Mouse (Mus musculus) frontal cortex, adult (tissue): ENCODE data around the gene Selenop.
A peak's percentile ranks its signal among the peaks of the same experiment; 100 is the strongest.
"Not testable (repeated sequence)": the region's sequence is repeated elsewhere in the genome, so short reads cannot be mapped to it uniquely, and the experiment has no call there.

ENCODE experiments used
- ATAC-seq: cut with Nextera tagmentation; 2 replicates; pipeline ENCODE4 v1.9.2; 2017; ENCODE audit warnings: mild to moderate bottlenecking, moderate library complexity, mixed read lengths; ENCODE audit not compliant: low TSS enrichment

Selenop gene

DNA sequence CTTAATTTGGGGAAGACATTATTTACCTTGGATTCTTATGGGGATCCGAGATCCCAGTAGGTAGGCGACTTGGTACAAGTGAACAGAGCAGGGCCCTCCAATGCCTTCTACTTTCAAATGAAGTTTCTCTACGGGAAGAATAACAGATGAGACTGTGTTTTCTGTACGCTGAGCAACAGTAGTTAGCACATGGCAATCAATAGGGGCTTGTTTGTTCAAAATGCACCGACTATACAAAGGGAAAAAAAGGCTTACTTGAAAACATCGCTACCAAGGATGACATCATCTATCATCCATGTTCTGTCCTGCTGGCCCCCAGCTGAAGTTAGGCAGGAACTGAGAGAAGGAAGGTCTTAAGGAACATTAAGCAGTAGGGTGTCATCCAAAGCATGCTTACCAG lies at the start of gene Selenop:
Gene Selenop, plus strand, starts transcription at position 301 of the 400 bp plus-strand sequence.
- ATAC-seq = no peak

DNA sequence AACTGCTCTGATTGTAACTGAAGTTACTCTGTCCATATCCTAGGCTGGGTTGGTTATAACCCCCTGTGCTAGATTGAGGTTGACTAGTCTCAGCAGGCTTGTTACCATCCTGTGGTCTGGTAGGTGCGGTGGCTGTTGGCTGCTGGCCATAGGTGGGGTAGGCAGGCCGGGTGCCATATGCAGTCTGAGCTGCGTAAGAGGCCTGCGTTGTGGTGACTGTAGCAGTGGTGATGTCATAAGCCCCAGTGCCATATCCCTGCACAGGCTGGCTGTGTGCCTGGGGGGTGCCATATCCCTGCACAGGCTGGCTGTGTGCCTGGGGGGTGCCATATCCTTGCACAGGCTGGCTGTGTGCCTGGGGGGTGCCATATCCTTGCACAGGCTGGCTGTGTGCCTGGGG lies 49.7 kb upstream of the Selenop start:
- ATAC-seq = not testable (repeated sequence)

DNA sequence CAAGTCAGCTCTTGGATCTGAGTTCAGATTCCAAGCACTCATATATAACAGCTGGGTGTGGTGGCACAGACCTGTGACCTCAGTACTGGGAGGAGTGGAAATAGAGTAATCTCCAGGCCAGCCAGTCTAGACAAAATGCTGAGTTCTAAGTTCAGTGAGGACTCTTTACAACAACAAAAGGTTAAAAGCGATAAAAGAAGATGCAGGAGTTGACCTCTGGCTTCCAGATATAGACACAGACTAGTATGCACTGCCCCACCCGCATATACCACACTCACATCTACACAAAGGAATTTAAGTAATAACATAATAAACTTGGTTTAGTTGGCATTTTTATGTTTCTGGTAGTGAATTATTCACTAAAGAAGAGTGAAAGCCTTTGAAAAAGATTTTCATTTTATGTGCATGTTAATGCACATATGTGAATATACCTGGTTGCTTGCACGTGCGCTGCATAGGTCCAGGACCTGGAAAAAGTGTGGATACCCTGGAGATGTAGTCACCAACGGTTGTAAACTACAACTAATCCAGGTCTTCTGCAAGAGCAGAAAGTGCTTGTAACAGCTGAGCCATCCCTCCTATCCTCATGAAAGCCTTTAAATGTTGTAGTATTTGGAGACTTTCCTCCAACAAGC lies 45.4 kb upstream of the Selenop start:
- ATAC-seq = no peak

DNA sequence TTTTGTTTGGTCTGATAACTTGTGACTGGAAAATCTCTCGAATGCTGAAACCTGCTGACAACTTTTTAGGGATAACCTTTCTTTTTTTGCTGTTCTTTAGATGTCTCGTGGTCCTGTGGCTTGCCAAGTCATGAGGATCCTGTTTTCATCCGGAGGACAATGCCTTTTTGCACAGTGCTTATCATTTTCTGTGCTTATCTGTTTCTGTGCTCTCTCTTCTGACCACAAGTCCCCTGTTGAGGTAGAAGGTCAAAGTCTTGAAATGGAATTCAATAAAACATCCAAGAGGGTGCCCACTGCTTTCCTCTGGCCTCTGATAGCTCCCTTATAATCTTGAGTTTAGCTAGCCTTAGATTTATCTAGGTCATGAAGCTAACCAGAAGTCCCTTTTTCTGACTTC lies 41.8 kb upstream of the Selenop start:
- no peak for ATAC-seq

DNA sequence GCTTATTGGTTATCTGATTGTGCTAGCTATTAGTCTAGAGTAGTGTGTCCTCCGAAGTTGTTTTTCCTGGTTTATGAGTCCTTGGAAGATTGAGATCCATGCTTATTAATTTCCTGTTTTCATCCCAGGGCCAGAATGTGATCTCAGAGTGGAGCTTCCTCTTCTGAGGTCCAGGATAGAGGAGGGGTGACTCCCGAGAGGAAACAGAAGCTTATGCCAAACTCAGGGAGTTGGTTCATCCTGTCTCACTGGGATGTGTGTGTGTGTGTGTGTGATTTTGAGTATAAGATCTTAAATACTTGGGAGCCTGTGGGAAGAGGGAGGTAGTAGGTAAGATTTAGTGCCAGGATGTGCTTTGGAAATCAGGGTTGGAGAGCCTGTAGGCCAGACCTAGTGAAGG lies 40.2 kb upstream of the Selenop start:
- ATAC-seq = no peak

DNA sequence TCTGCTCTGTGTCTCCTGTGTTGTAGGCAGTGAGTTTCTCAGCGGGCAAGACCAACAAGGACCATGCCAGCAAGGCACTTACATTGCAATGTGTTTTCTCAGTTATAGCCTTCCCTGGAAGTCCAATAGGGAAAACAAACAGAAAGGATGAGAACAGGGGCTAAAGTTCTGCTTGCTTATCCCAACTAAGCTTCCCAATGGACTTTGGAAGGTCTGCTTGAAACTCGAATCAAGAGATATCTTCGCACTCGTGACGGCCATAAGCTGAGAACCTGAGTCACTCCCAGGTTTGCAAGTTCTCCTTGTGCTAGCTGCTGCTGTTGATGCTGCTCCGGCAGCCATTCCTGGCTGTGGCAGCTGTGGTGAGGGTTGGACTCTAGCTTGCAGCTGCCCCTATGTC lies 39.4 kb upstream of the Selenop start:
- no peak for ATAC-seq

DNA sequence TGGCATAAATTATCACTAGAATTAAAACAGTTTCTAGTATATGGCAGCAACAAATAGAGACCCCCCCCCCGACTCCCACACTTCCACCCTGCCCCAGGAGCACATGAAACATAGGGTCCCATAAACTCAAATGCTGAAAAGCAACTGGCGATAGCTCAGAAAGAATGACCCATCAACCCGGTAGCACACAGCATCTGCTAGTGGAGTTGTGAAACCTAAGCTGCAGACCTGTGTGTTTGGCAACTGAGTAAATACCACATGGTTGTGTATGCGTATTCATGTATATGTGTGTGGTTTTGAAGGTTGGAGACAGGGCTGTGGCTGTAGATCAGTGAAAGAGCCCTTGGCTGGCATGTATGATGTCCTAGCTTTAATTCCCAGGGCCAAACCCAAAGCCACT lies 37.3 kb upstream of the Selenop start:
- no peak for ATAC-seq

DNA sequence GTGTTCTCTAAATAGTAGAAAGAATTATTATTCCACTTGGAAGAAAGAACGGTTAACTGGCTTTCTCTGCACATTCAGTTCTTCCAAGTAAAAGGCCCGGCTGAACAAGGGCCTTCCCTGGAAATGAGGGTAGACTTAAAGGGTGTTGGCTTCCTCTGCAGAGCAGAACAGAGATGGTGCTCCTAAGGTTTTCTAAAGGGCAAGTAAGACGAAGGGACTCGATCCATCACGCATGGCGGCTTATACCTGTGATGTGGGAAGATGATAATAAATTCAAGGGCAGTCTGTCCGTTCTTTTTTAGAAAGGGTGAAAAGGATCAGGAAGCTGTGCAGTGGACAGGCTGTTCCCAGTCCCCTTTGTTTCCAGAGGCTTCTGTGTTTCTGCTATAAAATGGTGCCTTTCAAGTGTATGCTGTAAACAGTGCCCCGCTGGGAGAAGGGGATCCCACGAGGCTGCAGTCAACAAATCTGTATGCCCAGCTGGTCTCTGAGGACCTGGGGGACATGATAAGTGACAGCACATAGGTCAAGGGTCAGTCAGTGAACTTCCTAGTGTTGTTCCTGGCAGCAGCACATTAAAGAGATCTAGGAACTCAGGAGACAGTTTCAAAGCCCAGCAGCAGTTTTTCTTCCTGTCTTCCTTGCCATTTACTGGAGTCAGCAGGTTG lies 36.0 kb upstream of the Selenop start:
- ATAC-seq = peak; percentile 79

DNA sequence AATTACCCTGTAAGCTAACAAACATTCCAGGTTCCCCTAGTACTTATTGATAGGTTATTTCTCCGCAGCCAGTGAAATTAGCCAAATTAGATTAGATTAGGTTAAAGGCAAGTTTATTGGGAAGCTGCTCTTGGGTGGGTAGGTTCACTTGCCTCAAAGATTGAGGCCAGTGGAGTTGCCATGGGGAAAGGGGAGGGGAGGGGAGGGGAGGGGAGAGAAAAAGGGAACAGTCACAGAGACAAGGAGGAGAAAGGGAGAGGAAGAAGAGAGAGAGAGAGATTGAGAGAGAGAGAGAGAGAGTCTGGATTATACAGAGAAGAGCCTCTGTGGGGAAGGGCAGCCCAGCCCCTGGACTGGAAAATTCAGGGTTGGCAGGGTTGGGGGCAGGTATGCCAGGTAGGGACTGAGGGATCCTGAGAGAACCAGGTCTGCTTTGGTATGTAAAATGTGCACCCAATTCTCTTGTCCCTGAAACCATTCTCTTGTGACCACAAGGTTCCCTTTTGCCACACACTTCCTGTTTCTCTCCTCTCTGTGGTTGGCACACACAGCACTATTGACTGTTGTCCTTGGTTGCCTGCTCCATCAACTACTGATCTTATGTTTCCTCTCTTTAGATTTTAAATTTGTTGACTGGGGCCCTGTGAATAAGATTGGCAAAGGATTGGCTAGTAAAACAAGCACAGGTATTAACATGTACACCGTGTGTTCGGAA lies 34.4 kb upstream of the Selenop start:
- no peak for ATAC-seq

DNA sequence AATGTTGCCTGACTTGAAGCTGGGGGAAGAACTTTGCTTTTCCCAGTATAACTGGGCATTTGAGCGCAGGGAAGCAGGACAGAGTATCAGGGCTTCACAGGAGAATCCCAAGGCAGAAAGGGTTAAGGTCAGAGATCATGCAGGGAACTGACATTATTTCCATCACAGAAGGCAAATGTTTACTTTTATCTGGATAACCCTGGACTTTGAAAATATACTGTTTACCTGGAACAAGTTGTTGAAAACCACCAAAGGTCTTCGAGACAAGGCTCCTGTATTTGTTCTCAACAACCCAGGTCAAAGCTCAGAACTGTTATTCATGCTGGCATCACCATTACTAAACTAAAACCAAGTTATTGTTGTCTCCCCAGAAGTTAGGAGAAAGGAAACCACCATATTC lies 32.0 kb upstream of the Selenop start:
- no peak for ATAC-seq

DNA sequence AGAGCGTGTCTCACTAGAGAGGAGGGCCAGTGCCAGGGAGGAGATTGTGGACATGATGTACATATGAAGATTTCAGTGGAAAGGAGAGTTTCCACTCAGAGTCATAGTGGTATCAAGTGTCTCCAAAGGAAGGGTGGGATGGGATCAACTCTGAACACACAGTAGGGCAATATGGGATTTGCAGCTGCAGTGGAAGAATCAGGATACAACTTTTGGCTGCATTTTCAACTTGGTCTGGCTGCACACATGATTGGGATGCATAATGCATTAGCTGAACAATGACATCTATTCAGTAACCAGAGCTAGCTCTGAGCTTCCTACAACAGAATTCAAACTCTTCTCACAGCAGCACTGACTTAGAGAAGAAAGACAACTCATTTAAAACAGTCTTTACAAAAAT lies 30.4 kb upstream of the Selenop start:
- ATAC-seq = peak; percentile 80

DNA sequence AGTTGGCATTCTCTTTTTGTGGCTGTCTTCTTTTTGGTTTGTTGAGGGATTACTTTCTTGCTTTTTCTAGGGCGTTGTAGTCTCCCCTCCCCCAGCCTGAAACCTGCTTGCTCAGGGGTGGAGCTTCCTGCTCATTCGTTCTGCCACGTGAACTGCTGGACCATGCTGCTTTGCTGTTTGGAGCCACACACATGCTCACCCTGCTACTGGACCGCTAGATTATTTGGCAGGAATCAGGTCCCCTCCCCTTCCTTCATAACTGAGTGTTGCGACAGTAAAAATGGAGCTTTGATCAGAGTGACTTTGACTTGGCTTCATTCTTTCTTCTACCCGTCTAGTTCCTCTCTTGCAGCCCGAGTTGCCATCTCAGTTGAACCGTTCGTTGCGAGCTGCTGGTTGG lies 23.3 kb upstream of the Selenop start:
- ATAC-seq = not testable (repeated sequence)

DNA sequence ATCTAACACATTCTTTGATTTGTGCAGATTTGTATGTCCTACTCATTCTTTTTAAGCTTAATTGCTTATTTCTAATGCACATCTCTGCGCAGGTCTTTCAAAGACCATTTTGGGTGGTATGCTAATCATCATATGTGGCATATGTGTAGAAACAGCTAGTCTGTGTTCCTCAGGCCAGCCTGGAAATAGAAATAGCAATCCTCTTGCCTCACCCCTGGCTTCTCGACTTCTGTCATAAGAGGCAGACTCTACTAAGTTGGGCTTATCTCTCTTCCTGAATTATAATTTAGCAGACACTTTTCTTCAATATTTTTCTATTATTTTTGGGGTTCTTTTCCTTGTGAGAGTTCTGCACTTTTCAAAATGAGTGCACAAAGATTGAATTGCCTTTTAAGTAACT lies 17.7 kb upstream of the Selenop start:
- no peak for ATAC-seq

DNA sequence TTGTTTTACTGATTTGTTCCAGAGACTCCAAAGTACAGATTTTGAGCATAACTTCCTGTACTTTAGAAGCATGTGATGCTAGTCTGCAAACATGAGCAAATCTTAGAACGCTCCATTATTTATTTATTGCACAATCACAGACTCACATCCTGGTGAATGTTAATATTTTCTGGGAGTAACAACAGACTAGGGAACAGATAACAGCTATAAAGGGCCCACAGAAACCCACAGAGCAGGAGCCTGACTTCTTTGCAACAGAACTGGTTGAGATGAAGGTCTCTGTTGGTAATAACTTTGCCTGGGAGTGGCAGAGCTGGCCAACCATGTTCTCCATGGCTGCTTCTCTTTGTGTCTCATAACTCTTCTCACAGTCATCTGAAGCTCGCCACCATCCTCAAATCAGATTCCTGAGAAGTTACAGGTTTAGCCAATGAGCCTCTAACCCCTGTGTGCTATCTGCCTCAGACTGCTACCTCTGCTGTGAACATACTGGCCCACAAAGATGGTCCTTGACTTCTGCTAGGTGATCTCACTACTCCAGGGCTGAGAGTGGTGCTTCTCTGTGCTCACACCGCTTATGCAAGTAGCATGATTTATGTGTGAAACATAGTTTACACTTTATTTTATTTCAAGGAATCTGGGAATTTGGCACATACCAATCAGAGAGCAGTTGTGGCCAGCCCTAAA lies 17.2 kb upstream of the Selenop start:
- no peak for ATAC-seq

DNA sequence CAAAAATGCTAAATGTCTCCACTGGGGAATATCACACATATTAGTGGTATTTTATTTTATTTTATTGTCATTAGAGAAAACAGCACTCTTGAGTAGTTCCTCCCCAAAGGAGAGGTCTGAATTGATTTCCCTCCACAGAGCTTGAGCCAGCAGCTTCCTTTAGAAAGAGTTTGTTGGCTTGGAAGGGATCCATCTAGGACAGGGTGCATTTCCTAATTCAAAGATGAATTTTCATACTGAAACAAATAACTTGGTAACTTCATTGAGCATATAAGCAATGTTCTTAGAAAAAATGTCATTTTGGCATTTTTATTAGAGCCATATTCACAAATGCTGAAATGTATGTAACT lies 16.7 kb upstream of the Selenop start:
- ATAC-seq = no peak

DNA sequence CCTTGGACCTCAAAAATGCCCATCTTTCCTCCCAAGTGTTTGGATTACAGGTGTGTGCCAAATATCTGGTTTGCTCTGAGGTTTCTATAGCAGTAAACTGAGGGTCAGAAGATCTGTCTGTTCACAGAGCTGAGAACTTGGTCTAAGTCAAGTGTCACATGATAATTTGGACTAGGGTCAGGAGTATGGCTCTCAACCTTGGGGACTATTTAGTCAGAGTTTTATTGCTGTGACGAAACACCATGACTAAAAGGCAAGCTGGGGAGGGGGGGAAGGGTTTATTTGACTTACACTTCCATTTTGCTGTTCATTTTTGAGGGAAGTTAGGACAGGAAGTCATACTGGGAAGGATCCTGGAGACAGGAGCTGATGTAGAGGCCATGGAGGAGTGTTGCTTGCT lies 9.3 kb upstream of the Selenop start:
- ATAC-seq = no peak

DNA sequence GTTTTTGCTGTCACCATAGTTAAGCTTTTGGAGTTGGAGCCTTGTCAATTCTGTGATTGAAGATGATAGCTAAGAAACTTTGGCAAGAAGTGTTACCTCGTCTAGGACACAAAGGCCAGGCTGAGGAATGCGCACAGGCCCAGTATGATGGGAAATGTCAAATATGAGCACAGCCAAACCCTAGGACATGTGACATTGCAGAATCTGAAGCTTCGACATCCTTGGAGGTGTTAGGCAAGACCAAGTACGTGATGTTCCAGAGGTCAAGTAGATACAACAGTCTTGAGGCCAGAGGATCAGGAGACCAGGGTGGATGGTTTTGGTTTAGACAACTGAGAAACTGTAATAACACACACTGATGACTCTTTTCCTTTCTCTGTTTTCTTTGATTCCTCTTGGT lies 8.0 kb upstream of the Selenop start:
- ATAC-seq = no peak

DNA sequence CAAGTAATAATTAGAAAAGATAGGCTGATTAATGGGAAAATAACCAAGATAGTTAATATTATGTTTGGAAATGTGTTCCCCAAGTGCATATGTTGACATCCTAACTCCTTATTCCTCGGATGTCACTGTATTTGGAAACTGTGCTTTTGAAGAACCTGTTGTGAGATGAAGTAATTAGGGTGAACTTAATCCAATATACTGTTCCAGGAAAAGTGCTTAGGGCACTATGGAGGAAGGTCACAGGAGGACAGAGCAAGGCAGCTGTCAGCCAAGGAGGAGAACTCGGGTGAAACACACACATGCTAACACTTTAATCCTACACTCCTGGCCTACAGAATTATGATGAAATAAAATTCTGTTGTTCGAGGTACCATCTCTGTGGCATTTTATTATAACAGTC lies 5.5 kb upstream of the Selenop start:
- ATAC-seq = no peak

DNA sequence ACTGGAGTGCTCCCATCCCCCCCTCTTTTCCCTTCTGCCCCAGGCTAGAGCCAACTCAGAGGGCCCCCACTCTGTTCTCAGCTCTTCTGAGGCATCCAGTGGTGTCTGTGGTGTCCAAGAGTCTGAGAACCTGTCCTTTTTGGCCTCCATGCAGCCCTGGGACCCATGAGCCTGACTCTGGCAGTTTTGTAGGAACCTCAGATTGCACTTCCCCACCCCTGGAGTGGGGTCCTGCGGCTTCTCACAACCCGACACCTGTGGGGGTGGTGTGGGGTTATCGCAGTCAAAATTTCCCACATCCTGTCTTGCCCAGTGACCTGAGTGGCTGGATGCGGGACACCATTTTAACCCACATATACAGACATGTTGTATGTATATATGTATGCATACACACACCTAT lies 4.1 kb upstream of the Selenop start:
- ATAC-seq = no peak

DNA sequence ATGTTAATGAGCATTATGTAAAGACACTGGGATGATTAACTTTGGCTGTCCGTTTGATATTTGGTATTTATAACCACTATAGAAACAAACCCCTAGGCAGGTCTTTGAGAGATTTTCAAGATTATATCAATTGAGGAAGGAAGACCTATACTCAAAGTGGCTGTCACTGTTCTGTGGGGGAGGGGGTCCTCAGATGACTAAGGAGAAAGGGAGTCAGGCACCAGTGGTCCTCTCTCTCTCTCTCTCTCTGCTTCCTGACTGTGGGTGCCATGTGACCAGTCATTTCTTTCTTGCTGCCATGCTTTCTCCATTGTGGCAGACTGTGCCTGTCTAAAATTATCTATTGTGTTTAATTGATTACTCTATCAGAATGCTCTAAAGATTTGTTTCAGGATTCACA lies 3.5 kb upstream of the Selenop start:
- ATAC-seq = no peak

DNA sequence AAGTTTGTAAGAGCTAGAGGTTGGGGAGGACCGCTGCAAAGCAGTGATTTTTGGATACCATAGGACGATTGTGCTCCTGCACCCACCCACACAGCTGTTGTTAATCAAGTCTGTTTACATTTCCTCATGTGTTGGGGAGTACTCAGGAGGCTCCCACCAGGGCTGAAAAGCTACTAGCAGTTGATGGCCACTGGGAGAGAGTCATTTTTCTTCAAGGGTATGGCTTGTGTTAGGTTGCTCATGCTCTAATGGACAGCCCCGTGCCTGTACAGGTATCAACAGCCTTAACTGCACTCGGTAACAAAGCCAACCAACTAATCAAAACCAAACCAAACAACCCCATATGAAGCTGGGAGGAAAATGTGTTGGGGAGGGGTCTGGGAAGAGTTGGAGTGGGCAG lies 1.1 kb downstream of the Selenop start:
- ATAC-seq = no peak

DNA sequence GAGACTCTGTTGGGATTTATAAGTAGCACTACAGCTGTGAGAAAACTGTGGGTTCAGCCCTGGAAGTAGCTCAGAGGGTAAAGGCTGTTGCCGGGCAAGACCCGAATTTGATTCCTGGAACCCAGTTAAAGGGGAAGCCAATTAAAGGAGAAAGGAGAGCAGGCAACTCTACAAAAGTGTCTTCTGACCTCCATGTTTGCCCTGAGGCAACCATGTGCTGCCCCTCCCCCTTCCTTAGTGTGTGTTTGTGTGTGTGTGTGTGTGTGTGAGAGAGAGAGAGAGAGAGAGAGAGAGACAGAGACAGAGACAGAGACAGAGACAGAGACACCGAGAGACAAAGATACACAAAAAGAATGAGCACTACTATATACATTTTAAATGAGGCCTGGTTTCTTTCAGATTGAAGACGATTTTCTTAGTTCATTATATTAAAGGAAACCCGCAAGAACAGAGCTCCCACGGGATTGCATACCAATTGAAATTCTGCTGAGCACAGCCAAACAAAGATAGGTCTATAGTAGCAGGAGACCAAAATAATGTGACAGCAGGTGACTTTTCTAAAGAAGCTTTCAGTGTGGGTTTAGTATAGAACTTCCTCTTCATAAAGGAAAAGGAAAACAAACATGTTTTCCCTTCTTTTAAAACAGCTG lies 1.8 kb downstream of the Selenop start:
- ATAC-seq = peak; percentile 64; the same call in 1 of the 2 replicates
